Mouse (Mus musculus): ENCODE measurements around the gene Arid2.

DNA sequence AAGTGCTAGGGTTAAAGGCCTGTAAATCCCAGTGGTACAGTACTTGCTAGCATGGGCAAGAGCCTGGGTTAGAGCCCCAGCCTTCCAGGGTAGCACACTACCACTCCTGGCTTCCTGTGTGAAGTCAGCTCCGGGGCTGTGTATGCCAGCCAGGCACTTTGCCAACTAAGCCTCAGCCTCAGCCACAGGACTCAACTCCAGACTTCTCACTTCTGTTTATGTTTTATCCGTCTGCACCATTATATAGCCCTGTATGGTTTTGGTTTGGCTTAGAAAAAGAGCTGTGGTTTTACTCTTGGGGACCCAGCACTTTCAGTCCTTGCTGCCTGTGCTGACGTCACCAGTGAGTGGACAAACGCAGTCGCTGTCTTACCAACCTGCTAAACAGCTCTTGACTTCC lies 89.9 kb downstream of the Arid2 start:
- TF ChIP-seq POLR2A (IDR thresholded peaks at IDR 0.05; ENCODE audit: low read depth, low read length) (no peak), GABPA (IDR thresholded peaks at IDR 0.05; ENCODE audit: insufficient replicate concordance, low read depth, low read length) (no peak), CTCF (conservative IDR thresholded peaks at IDR 0.05 in 1 of 2, IDR thresholded peaks at IDR 0.05 in 1 of 2; ENCODE audit: low read depth in 2 of 2, low read length in 2 of 2) (no peak), EP300 (IDR thresholded peaks at IDR 0.05; ENCODE audit: low read length) (peak; percentile 73; the same call in 1 of the 2 replicates)
